Mouse (Mus musculus) left cerebral cortex, adult 18-20 months (tissue): Measurements from ENCODE around the gene Hivep3. TPM values are rescaled to one million over a fixed set of nuclear protein-coding genes. Genes with fewer than 3 reads are reported as not detected.
A peak's percentile ranks its signal among the peaks of the same experiment; 100 is the strongest.

Source experiments
- DNase-seq, 2 experiments: peaks; one replicate each; pipeline ENCODE4 v3.0.0; 2021 to 2022; ENCODE audit warnings: low spot score in 2 of 2, mixed read lengths in 1 of 2
- total RNA-seq, 2 experiments: library from RNA; stranded (reverse); gene quantifications; 2 replicates each; pipeline ENCODE4 v1.2.3; 2021

Hivep3 gene
- total RNA-seq, 2 experiments from 2014 or later = 56.0 to 56.9 TPM

- DNase-seq = peak in 1 of 2 experiments; percentile 10
Observed at GRCm38 (mm10) chr4:120003006-120003405, 269.4 kb downstream of the Hivep3 start.

GRCm38 (mm10) chr4:120006046-120006445 is 272.5 kb downstream of the Hivep3 start:
- no peak for DNase-seq

GRCm38 (mm10) chr4:120007889-120008288 is 274.3 kb downstream of the Hivep3 start:
- no peak for DNase-seq

GRCm38 (mm10) chr4:120009151-120009550 is 275.6 kb downstream of the Hivep3 start:
- no peak for DNase-seq

- DNase-seq = no peak
Observed at GRCm38 (mm10) chr4:120011788-120012187, 278.2 kb downstream of the Hivep3 start.

- no peak for DNase-seq
Observed at GRCm38 (mm10) chr4:120012891-120013290, 279.3 kb downstream of the Hivep3 start.

GRCm38 (mm10) chr4:120018426-120018825 is 284.8 kb downstream of the Hivep3 start:
- peak; percentile 62 to 65 for DNase-seq

- DNase-seq = no peak
Observed at GRCm38 (mm10) chr4:120022392-120022791, 288.8 kb downstream of the Hivep3 start.

GRCm38 (mm10) chr4:120023221-120023840 is 289.7 kb downstream of the Hivep3 start:
- DNase-seq = no peak

GRCm38 (mm10) chr4:120024071-120024470 is 290.5 kb downstream of the Hivep3 start:
- peak; percentile 61 to 81 for DNase-seq

GRCm38 (mm10) chr4:120027671-120028070 is 294.1 kb downstream of the Hivep3 start:
- no peak for DNase-seq

GRCm38 (mm10) chr4:120029937-120030336 is 296.4 kb downstream of the Hivep3 start:
- DNase-seq = no peak

- peak; percentile 39 to 71 for DNase-seq
Observed at GRCm38 (mm10) chr4:120032320-120032983, 298.9 kb downstream of the Hivep3 start.

- DNase-seq = peak; percentile 52 to 66
Observed at GRCm38 (mm10) chr4:120032984-120033355, 299.4 kb downstream of the Hivep3 start.

GRCm38 (mm10) chr4:120036294-120036693 is 302.7 kb downstream of the Hivep3 start:
- DNase-seq = no peak

- DNase-seq = no peak
Observed at GRCm38 (mm10) chr4:120037007-120037406, 303.4 kb downstream of the Hivep3 start.

- no peak for DNase-seq
Observed at GRCm38 (mm10) chr4:120041520-120041919, 307.9 kb downstream of the Hivep3 start.

GRCm38 (mm10) chr4:120042480-120042879 is 308.9 kb downstream of the Hivep3 start:
- DNase-seq = no peak

- DNase-seq = no peak
Observed at GRCm38 (mm10) chr4:120044612-120045011, 311.0 kb downstream of the Hivep3 start.

GRCm38 (mm10) chr4:120045131-120045537 is 311.6 kb downstream of the Hivep3 start:
- peak; percentile 67 to 77 for DNase-seq

- DNase-seq = no peak
Observed at GRCm38 (mm10) chr4:120045871-120046270, 312.3 kb downstream of the Hivep3 start.

- no peak for DNase-seq
Observed at GRCm38 (mm10) chr4:120047060-120047459, 313.5 kb downstream of the Hivep3 start.

GRCm38 (mm10) chr4:120048274-120048673 is 314.7 kb downstream of the Hivep3 start:
- no peak for DNase-seq
